Mouse (Mus musculus): ENCODE measurements at regions not wholly inside any gene's neighbourhood (a gene's known extent, or its start where the extent isn't known, plus 50 kb on each side); places are given as distances from the start of the nearest gene placed in this dataset.

- no peak for ATAC-seq (ENCODE audit: extremely low read depth, insufficient number of reproducible peaks, low FRiP score, poor library complexity, severe bottlenecking)
Observed at GRCm38 (mm10) chr13:6159412-6159811, 298.1 kb downstream of the Klf6 start.

- no peak for ATAC-seq (ENCODE audit: extremely low read depth, insufficient number of reproducible peaks, low FRiP score, poor library complexity, severe bottlenecking)
Observed at GRCm38 (mm10) chr13:6165916-6166315, 304.6 kb downstream of the Klf6 start.

GRCm38 (mm10) chr13:6167055-6167761 is 305.9 kb downstream of the Klf6 start:
- ATAC-seq (ENCODE audit: extremely low read depth, insufficient number of reproducible peaks, low FRiP score, poor library complexity, severe bottlenecking) = no peak

- no peak for ATAC-seq (ENCODE audit: extremely low read depth, insufficient number of reproducible peaks, low FRiP score, poor library complexity, severe bottlenecking)
Observed at GRCm38 (mm10) chr13:6173095-6173494, 311.8 kb downstream of the Klf6 start.

GRCm38 (mm10) chr13:6178362-6179070 is 317.2 kb downstream of the Klf6 start:
- no peak for ATAC-seq (ENCODE audit: extremely low read depth, insufficient number of reproducible peaks, low FRiP score, poor library complexity, severe bottlenecking)

GRCm38 (mm10) chr13:6189133-6189532 is 327.9 kb downstream of the Klf6 start:
- ATAC-seq (ENCODE audit: extremely low read depth, insufficient number of reproducible peaks, low FRiP score, poor library complexity, severe bottlenecking) = no peak

GRCm38 (mm10) chr13:6189566-6189965 is 328.3 kb downstream of the Klf6 start:
- ATAC-seq (ENCODE audit: extremely low read depth, insufficient number of reproducible peaks, low FRiP score, poor library complexity, severe bottlenecking) = no peak

GRCm38 (mm10) chr13:6191186-6191914 is 330.1 kb downstream of the Klf6 start:
- no peak for ATAC-seq (ENCODE audit: extremely low read depth, insufficient number of reproducible peaks, low FRiP score, poor library complexity, severe bottlenecking)

GRCm38 (mm10) chr13:6191915-6192295 is 330.6 kb downstream of the Klf6 start:
- peak; percentile 45; the same call in 1 of the 2 replicates for ATAC-seq (ENCODE audit: extremely low read depth, insufficient number of reproducible peaks, low FRiP score, poor library complexity, severe bottlenecking)

GRCm38 (mm10) chr13:6196690-6197089 is 335.4 kb downstream of the Klf6 start:
- ATAC-seq (ENCODE audit: extremely low read depth, insufficient number of reproducible peaks, low FRiP score, poor library complexity, severe bottlenecking) = no peak

GRCm38 (mm10) chr13:6199107-6199506 is 337.8 kb downstream of the Klf6 start:
- no peak for ATAC-seq (ENCODE audit: extremely low read depth, insufficient number of reproducible peaks, low FRiP score, poor library complexity, severe bottlenecking)

- no peak for ATAC-seq (ENCODE audit: extremely low read depth, insufficient number of reproducible peaks, low FRiP score, poor library complexity, severe bottlenecking)
Observed at GRCm38 (mm10) chr13:6201516-6201915, 340.2 kb downstream of the Klf6 start.

GRCm38 (mm10) chr13:6204801-6205200 is 343.1 kb upstream of the Pitrm1 start:
- no peak for ATAC-seq (ENCODE audit: extremely low read depth, insufficient number of reproducible peaks, low FRiP score, poor library complexity, severe bottlenecking)

GRCm38 (mm10) chr13:6212550-6212949 is 335.4 kb upstream of the Pitrm1 start:
- ATAC-seq (ENCODE audit: extremely low read depth, insufficient number of reproducible peaks, low FRiP score, poor library complexity, severe bottlenecking) = no peak

GRCm38 (mm10) chr13:6214189-6214588 is 333.8 kb upstream of the Pitrm1 start:
- ATAC-seq (ENCODE audit: extremely low read depth, insufficient number of reproducible peaks, low FRiP score, poor library complexity, severe bottlenecking) = no peak

GRCm38 (mm10) chr13:6226087-6226643 is 321.8 kb upstream of the Pitrm1 start:
- ATAC-seq (ENCODE audit: extremely low read depth, insufficient number of reproducible peaks, low FRiP score, poor library complexity, severe bottlenecking) = no peak

- ATAC-seq (ENCODE audit: extremely low read depth, insufficient number of reproducible peaks, low FRiP score, poor library complexity, severe bottlenecking) = no peak
Observed at GRCm38 (mm10) chr13:6228278-6228677, 319.7 kb upstream of the Pitrm1 start.

GRCm38 (mm10) chr13:6235394-6235793 is 312.6 kb upstream of the Pitrm1 start:
- no peak for ATAC-seq (ENCODE audit: extremely low read depth, insufficient number of reproducible peaks, low FRiP score, poor library complexity, severe bottlenecking)

GRCm38 (mm10) chr13:6236503-6236902 is 311.4 kb upstream of the Pitrm1 start:
- ATAC-seq (ENCODE audit: extremely low read depth, insufficient number of reproducible peaks, low FRiP score, poor library complexity, severe bottlenecking) = no peak

- no peak for ATAC-seq (ENCODE audit: extremely low read depth, insufficient number of reproducible peaks, low FRiP score, poor library complexity, severe bottlenecking)
Observed at GRCm38 (mm10) chr13:6237201-6237600, 310.7 kb upstream of the Pitrm1 start.
